Comparison of ENCODE assay signal across 24 mouse cellular contexts in the genomic region with DNA sequence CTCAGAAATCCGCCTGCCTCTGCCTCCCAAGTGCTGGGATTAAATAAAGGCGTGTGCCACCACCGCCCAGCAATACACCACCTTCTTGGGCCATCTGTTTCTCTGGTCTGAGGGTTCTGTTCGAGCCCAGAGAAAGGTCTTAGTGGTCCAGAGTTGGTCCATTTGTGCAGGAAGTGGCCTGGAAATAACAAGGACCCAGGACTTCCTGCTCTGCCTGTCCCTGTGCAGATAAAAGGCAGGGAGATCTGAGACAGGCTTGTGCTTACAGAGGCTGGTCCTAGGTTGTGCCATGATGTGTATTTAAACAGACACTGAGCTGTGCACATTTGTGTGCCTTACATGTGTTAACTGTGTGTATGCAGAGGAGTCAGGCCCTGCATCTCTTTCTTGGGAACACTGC. TPM values are rescaled to one million over a fixed set of nuclear protein-coding genes. Genes with fewer than 3 reads are reported as not detected.
"Had no signal": no experiment of that assay in that cellular context is flagged by ENCODE, and none has a peak within 500 bp of the region (broad histone marks: within the 10 kb centered on the region; RNA-seq: fewer than 3 reads in every experiment).

No protein-coding gene starts in this region.

- H3K9me3 ChIP-seq: liver, embryonic 15.5 days; lung, embryonic 15.5 days; megakaryocyte, embryonic 14.5 days; midbrain, embryonic 12.5 days; midbrain, embryonic 15.5 days; neural tube, embryonic 12.5 days; stomach, embryonic 15.5 days had no signal

- H3K36me3 ChIP-seq: liver, embryonic 15.5 days; lung, embryonic 15.5 days; midbrain, embryonic 12.5 days; midbrain, embryonic 15.5 days; neural tube, embryonic 12.5 days; stomach, embryonic 15.5 days had no signal

- H3K27ac ChIP-seq: liver, embryonic 15.5 days; lung, embryonic 15.5 days; macrophage; midbrain, embryonic 12.5 days; midbrain, embryonic 15.5 days; neural tube, embryonic 12.5 days had no signal

- H3K4me1 ChIP-seq: liver, embryonic 15.5 days had no signal

- H3K4me3 ChIP-seq: liver, embryonic 15.5 days; lung, embryonic 15.5 days; megakaryocyte, embryonic 14.5 days; midbrain, embryonic 12.5 days; midbrain, embryonic 15.5 days; neural tube, embryonic 12.5 days; stomach, embryonic 15.5 days had no signal

- H3K27me3 ChIP-seq: liver, embryonic 15.5 days; lung, embryonic 15.5 days; midbrain, embryonic 15.5 days; neural tube, embryonic 12.5 days; stomach, embryonic 15.5 days had no signal

- DNase-seq: liver, postnatal 0 days; lung, adult 2 months; lung, postnatal 14 days; lung, postnatal 36 days; right cerebral cortex, postnatal 14 days; thymus, adult 18-20 months; thymus, postnatal 25 days; thymus, postnatal 4 days had no signal

RNA-seq across cellular contexts. Expression of gene Prss38, which starts 13.3 kb away (rescaled TPM):
- total RNA-seq: megakaryocyte progenitor cell, adult 5-6 weeks; midbrain, postnatal 0 days; monocyte, adult 5-6 weeks; neutrophil, adult 5-6 weeks had no signal
- polyA plus RNA-seq: liver, embryonic 15.5 days; liver, postnatal 0 days; lung, adult 2 months; lung, embryonic 15.5 days; lung, postnatal 0 days; midbrain, postnatal 0 days; neural tube, embryonic 12.5 days; neural tube, embryonic 14.5 days; spleen, adult 2 months; stomach, embryonic 15.5 days; stomach, postnatal 0 days had no signal
